Mouse (Mus musculus): Measurements from ENCODE around the gene Cacnb1. TPM values are rescaled to one million over a fixed set of nuclear protein-coding genes. Genes with fewer than 3 reads are reported as not detected.
A peak's percentile ranks its signal among the peaks of the same experiment; 100 is the strongest.

Cacnb1 gene
- polyA plus RNA-seq, 1 experiment from 2014 or later: 0.73 TPM

GRCm38 (mm10) chr11:98005686-98006085 lies 17.1 kb downstream of the Cacnb1 start:
- ATAC-seq (ENCODE audit: low read depth): no peak
- Histone ChIP-seq H3K9ac (no peak overlapping the region), H3K27ac (no peak overlapping the region), H3K4me2 (no peak overlapping the region), H3K9me3 (replicated peaks) (no peaks in the 10 kb centered on the region), H3K4me1 (replicated peaks) (peaks cover 19% of the 10 kb centered on the region), H3K27me3 (peaks cover 45% of the 10 kb centered on the region), H3K4me3 (replicated peaks) (no peak overlapping the region), H3K36me3 (no peaks in the 10 kb centered on the region)
- no peak for DNase-seq
- 72% methylated on average over 10 of the region's 10 CpGs for WGBS (ENCODE audit: insufficient replicate concordance)

- Histone ChIP-seq H3K27me3 (peaks cover 45% of the 10 kb centered on the region), H3K4me1 (replicated peaks) (peaks cover 23% of the 10 kb centered on the region), H3K9me3 (replicated peaks) (no peaks in the 10 kb centered on the region), H3K4me3 (replicated peaks) (no peak overlapping the region), H3K4me2 (peak overlapping the region; percentile 21; the same call in 1 of the 2 replicates), H3K27ac (no peak overlapping the region), H3K9ac (no peak overlapping the region), H3K36me3 (no peaks in the 10 kb centered on the region)
- DNase-seq (no peak), ATAC-seq (ENCODE audit: low read depth) (peak; percentile 32; the same call in 1 of the 2 replicates)
- WGBS (ENCODE audit: insufficient replicate concordance): 28% methylated on average over 13 of the region's 13 CpGs
Measured at GRCm38 (mm10) chr11:98005076-98005475, 17.8 kb downstream of the Cacnb1 start.

GRCm38 (mm10) chr11:98004161-98004560 lies 18.7 kb downstream of the Cacnb1 start:
- H3K9me3 ChIP-seq (replicated peaks): no peaks in the 10 kb centered on the region
- H3K4me2 ChIP-seq: no peak overlapping the region
- ATAC-seq (ENCODE audit: low read depth) (no peak), DNase-seq (no peak)
- H3K9ac ChIP-seq: no peak overlapping the region
- H3K4me3 ChIP-seq (replicated peaks): no peak overlapping the region
- H3K27ac ChIP-seq: no peak overlapping the region
- H3K36me3 ChIP-seq: no peaks in the 10 kb centered on the region
- peaks cover 31% of the 10 kb centered on the region for H3K4me1 ChIP-seq (replicated peaks)
- peaks cover 53% of the 10 kb centered on the region for H3K27me3 ChIP-seq
- 69% methylated on average over 8 of the region's 8 CpGs for WGBS (ENCODE audit: insufficient replicate concordance)

GRCm38 (mm10) chr11:98003171-98003671 lies 19.6 kb downstream of the Cacnb1 start:
- peaks cover 56% of the 10 kb centered on the region for H3K27me3 ChIP-seq
- H3K9ac ChIP-seq: no peak overlapping the region
- no peak for ATAC-seq (ENCODE audit: low read depth)

GRCm38 (mm10) chr11:98002627-98003026 lies 20.2 kb downstream of the Cacnb1 start:
- peak overlapping the region; percentile 8; the same call in 1 of the 2 replicates for H3K9ac ChIP-seq
- H3K4me3 ChIP-seq (replicated peaks): peak overlapping the region; percentile 22
- no peaks in the 10 kb centered on the region for H3K9me3 ChIP-seq (replicated peaks)
- peaks cover 61% of the 10 kb centered on the region for H3K27me3 ChIP-seq
- no peaks in the 10 kb centered on the region for H3K36me3 ChIP-seq
- DNase-seq (peak; percentile 59), ATAC-seq (ENCODE audit: low read depth) (no peak)
- H3K4me2 ChIP-seq: peak overlapping the region; percentile 57
- peaks cover 44% of the 10 kb centered on the region for H3K4me1 ChIP-seq (replicated peaks)
- no peak overlapping the region for H3K27ac ChIP-seq
- WGBS (ENCODE audit: insufficient replicate concordance): 4% methylated on average over 12 of the region's 12 CpGs

More at GRCm38 (mm10) chr11:98003171-98003671, 19.6 kb downstream of the Cacnb1 start:
- no peak overlapping the region for H3K27ac ChIP-seq
- DNase-seq: peak; percentile 25
- H3K4me2 ChIP-seq: peak overlapping the region; percentile 57
- peaks cover 39% of the 10 kb centered on the region for H3K4me1 ChIP-seq (replicated peaks)
- peak overlapping the region; percentile 22 for H3K4me3 ChIP-seq (replicated peaks)
- H3K9me3 ChIP-seq (replicated peaks): no peaks in the 10 kb centered on the region
- 32% methylated on average over 17 of the region's 17 CpGs for WGBS (ENCODE audit: insufficient replicate concordance)
- no peaks in the 10 kb centered on the region for H3K36me3 ChIP-seq

GRCm38 (mm10) chr11:98001986-98002385 lies 20.8 kb downstream of the Cacnb1 start:
- ATAC-seq (ENCODE audit: low read depth): no peak
- peaks cover 61% of the 10 kb centered on the region for H3K27me3 ChIP-seq

GRCm38 (mm10) chr11:98001351-98001824 lies 21.4 kb downstream of the Cacnb1 start:
- peaks cover 65% of the 10 kb centered on the region for H3K27me3 ChIP-seq

More at GRCm38 (mm10) chr11:98001986-98002385, 20.8 kb downstream of the Cacnb1 start:
- no peak overlapping the region for H3K9ac ChIP-seq
- H3K27ac ChIP-seq: no peak overlapping the region
- H3K36me3 ChIP-seq: no peaks in the 10 kb centered on the region
- H3K9me3 ChIP-seq (replicated peaks): no peaks in the 10 kb centered on the region
- no peak overlapping the region for H3K4me3 ChIP-seq (replicated peaks)
- 59% methylated on average over 6 of the region's 6 CpGs for WGBS (ENCODE audit: insufficient replicate concordance)
- peaks cover 49% of the 10 kb centered on the region for H3K4me1 ChIP-seq (replicated peaks)
- no peak overlapping the region for H3K4me2 ChIP-seq
- no peak for DNase-seq

GRCm38 (mm10) chr11:98000378-98001140 lies 22.3 kb downstream of the Cacnb1 start:
- H3K27ac ChIP-seq: no peak overlapping the region; the same call in none of the 2 replicates
- whole genome bisulfite sequencing (ENCODE audit: insufficient replicate concordance): 29% methylated on average over 7 of the region's 7 CpGs
- peaks cover 61% of the 10 kb centered on the region for H3K4me1 ChIP-seq (replicated peaks)
- no peaks in the 10 kb centered on the region for H3K9me3 ChIP-seq (replicated peaks)
- ATAC-seq (ENCODE audit: low read depth) (no peak), DNase-seq (no peak)
- no peaks in the 10 kb centered on the region for H3K36me3 ChIP-seq
- no peak overlapping the region for H3K4me2 ChIP-seq
- no peak overlapping the region for H3K4me3 ChIP-seq (replicated peaks)
- H3K27me3 ChIP-seq: peaks cover 72% of the 10 kb centered on the region
- H3K9ac ChIP-seq: no peak overlapping the region

More at GRCm38 (mm10) chr11:98001351-98001824, 21.4 kb downstream of the Cacnb1 start:
- H3K27ac ChIP-seq: no peak overlapping the region
- no peaks in the 10 kb centered on the region for H3K36me3 ChIP-seq
- H3K4me1 ChIP-seq (replicated peaks): peaks cover 55% of the 10 kb centered on the region
- 35% methylated on average over 11 of the region's 11 CpGs for WGBS (ENCODE audit: insufficient replicate concordance)
- no peak overlapping the region for H3K9ac ChIP-seq
- ATAC-seq (ENCODE audit: low read depth) (no peak), DNase-seq (no peak)
- no peak overlapping the region for H3K4me2 ChIP-seq
- H3K9me3 ChIP-seq (replicated peaks): no peaks in the 10 kb centered on the region
- H3K4me3 ChIP-seq (replicated peaks): no peak overlapping the region

GRCm38 (mm10) chr11:97999748-98000147 lies 23.1 kb downstream of the Cacnb1 start:
- Histone ChIP-seq H3K27me3 (peaks cover 76% of the 10 kb centered on the region), H3K4me2 (no peak overlapping the region), H3K27ac (peak overlapping the region; percentile 5; the same call in 1 of the 2 replicates), H3K9ac (no peak overlapping the region), H3K4me1 (replicated peaks) (peaks cover 67% of the 10 kb centered on the region), H3K36me3 (no peaks in the 10 kb centered on the region), H3K9me3 (replicated peaks) (no peaks in the 10 kb centered on the region), H3K4me3 (replicated peaks) (no peak overlapping the region)
- ATAC-seq (ENCODE audit: low read depth): no peak
- WGBS (ENCODE audit: insufficient replicate concordance): 44% methylated on average over 5 of the region's 5 CpGs
- no peak for DNase-seq

- H3K36me3 ChIP-seq: no peaks in the 10 kb centered on the region
- H3K4me1 ChIP-seq (replicated peaks): peaks cover 73% of the 10 kb centered on the region
- ATAC-seq (ENCODE audit: low read depth) (no peak), DNase-seq (no peak)
- no peak overlapping the region for H3K9ac ChIP-seq
- no peak overlapping the region for H3K4me2 ChIP-seq
- 20% methylated on average over 7 of the region's 7 CpGs for WGBS (ENCODE audit: insufficient replicate concordance)
- H3K27ac ChIP-seq: no peak overlapping the region
- H3K9me3 ChIP-seq (replicated peaks): no peaks in the 10 kb centered on the region
- H3K27me3 ChIP-seq: peaks cover 72% of the 10 kb centered on the region
- H3K4me3 ChIP-seq (replicated peaks): no peak overlapping the region
Measured at GRCm38 (mm10) chr11:97998898-97999608, 23.8 kb downstream of the Cacnb1 start.
